Comparison of ENCODE assay signal across 16 mouse cellular contexts in the genomic region with DNA sequence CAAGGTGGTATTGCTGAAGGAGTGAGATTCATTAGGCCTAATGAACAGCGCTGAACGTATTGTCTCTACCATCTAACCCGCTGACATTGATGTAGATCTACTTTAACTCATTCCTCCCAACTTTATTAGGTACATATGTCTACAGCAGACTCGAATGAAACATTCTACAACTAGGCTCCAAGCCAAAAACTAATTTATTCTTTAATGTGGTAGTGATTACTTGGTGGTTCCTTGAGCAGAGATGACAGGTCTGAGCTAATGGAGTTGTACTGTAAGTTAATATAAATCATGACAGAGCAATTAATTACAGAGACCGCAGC.
DNase-seq lines count a peak whose midpoint lies in the region; ATAC-seq and TF ChIP-seq lines count a peak whose summit lies in the region.
"Had no signal": no experiment of that assay in that cellular context is flagged by ENCODE, and none has a peak within 500 bp of the region (broad histone marks: within the 10 kb centered on the region; RNA-seq: fewer than 3 reads in every experiment).

No protein-coding gene starts in this region.

- no peaks in the 10 kb centered on the region for H3K27me3 ChIP-seq in forebrain, embryonic 15.5 days
- no peaks in the 10 kb centered on the region for H3K27me3 ChIP-seq in forebrain, embryonic 10.5 days (ENCODE audit: poor library complexity, severe bottlenecking)
- peaks cover 41% of the 10 kb centered on the region for H3K27me3 ChIP-seq in embryonic facial prominence, embryonic 15.5 days
- H3K27me3 ChIP-seq in limb, embryonic 12.5 days = peaks cover 32% of the 10 kb centered on the region
- H3K27me3 ChIP-seq in kidney, embryonic 15.5 days = no peaks in the 10 kb centered on the region
- H3K27me3 ChIP-seq: liver, embryonic 15.5 days; neural tube, embryonic 15.5 days had no signal

- H3K4me2 ChIP-seq in forebrain, embryonic 15.5 days (replicated peaks) = no peak overlapping the region
- peak overlapping the region; percentile 39 for H3K4me2 ChIP-seq in embryonic facial prominence, embryonic 15.5 days (replicated peaks)
- H3K4me2 ChIP-seq in limb, embryonic 12.5 days = peak overlapping the region; percentile 15
- no peak overlapping the region for H3K4me2 ChIP-seq in kidney, embryonic 15.5 days
- H3K4me2 ChIP-seq: liver, embryonic 15.5 days had no signal

- peak; percentile 23; the same call in 1 of the 2 replicates for ATAC-seq in forebrain, embryonic 15.5 days (replicated peaks)
- no peak for ATAC-seq in embryonic facial prominence, embryonic 15.5 days (ENCODE audit: insufficient number of reproducible peaks, low FRiP score, low TSS enrichment, low read depth)
- no peak for ATAC-seq in limb, embryonic 12.5 days (ENCODE audit: insufficient number of reproducible peaks, insufficient read depth, low FRiP score, low TSS enrichment, low read depth)
- no peak for ATAC-seq in kidney, embryonic 15.5 days (replicated peaks; ENCODE audit: low FRiP score)
- ATAC-seq: intestine, embryonic 16.5 days had no signal

- no peaks in the 10 kb centered on the region for H3K36me3 ChIP-seq in forebrain, embryonic 15.5 days
- no peaks in the 10 kb centered on the region for H3K36me3 ChIP-seq in forebrain, embryonic 10.5 days (replicated peaks)
- no peaks in the 10 kb centered on the region for H3K36me3 ChIP-seq in embryonic facial prominence, embryonic 15.5 days
- no peaks in the 10 kb centered on the region for H3K36me3 ChIP-seq in limb, embryonic 12.5 days
- H3K36me3 ChIP-seq in kidney, embryonic 15.5 days = no peaks in the 10 kb centered on the region
- H3K36me3 ChIP-seq: liver, embryonic 15.5 days; neural tube, embryonic 15.5 days had no signal

- H3K9ac ChIP-seq in forebrain, embryonic 15.5 days (replicated peaks) = no peak overlapping the region
- H3K9ac ChIP-seq in embryonic facial prominence, embryonic 15.5 days = no peak overlapping the region
- H3K9ac ChIP-seq in limb, embryonic 12.5 days (replicated peaks) = no peak overlapping the region
- H3K9ac ChIP-seq in kidney, embryonic 15.5 days = no peak overlapping the region
- H3K9ac ChIP-seq: liver, embryonic 15.5 days; neural tube, embryonic 15.5 days had no signal

- DNase-seq in forebrain, embryonic 10.5 days (ENCODE audit: extremely low spot score, low spot score) = no peak
- DNase-seq in brain, embryonic 14.5 days (ENCODE audit: low read depth) = peak; percentile 73
- DNase-seq in layer of hippocampus, adult 9-10 months (ENCODE audit: low spot score) = no peak
- DNase-seq: adrenal gland, adult 8-10 months; cerebellum, adult 2 months; heart, postnatal 14 days; kidney, postnatal 10 days; lung, postnatal 36 days; thymus, adult 18-20 months had no signal

- H3K9me3 ChIP-seq in forebrain, embryonic 15.5 days = no peaks in the 10 kb centered on the region
- H3K9me3 ChIP-seq in forebrain, embryonic 10.5 days = no peaks in the 10 kb centered on the region
- no peaks in the 10 kb centered on the region for H3K9me3 ChIP-seq in embryonic facial prominence, embryonic 15.5 days (replicated peaks)
- H3K9me3 ChIP-seq in limb, embryonic 12.5 days = no peaks in the 10 kb centered on the region
- no peaks in the 10 kb centered on the region for H3K9me3 ChIP-seq in kidney, embryonic 15.5 days (replicated peaks)
- H3K9me3 ChIP-seq: liver, embryonic 15.5 days; neural tube, embryonic 15.5 days had no signal

- H3K4me3 ChIP-seq in forebrain, embryonic 15.5 days = no peak overlapping the region
- no peak overlapping the region for H3K4me3 ChIP-seq in forebrain, embryonic 10.5 days
- H3K4me3 ChIP-seq in embryonic facial prominence, embryonic 15.5 days (replicated peaks) = no peak overlapping the region
- no peak overlapping the region for H3K4me3 ChIP-seq in limb, embryonic 12.5 days (replicated peaks)
- no peak overlapping the region for H3K4me3 ChIP-seq in kidney, embryonic 15.5 days (replicated peaks)
- H3K4me3 ChIP-seq: liver, embryonic 15.5 days; neural tube, embryonic 15.5 days had no signal

- no peak for TF ChIP-seq POLR2A in brain, embryonic 14.5 days (IDR thresholded peaks at IDR 0.05; ENCODE audit: borderline replicate concordance, extremely low read depth, insufficient read depth, insufficient read length, poor library complexity, severe bottlenecking)

- TF ChIP-seq CTCF in brain, embryonic 14.5 days (IDR thresholded peaks at IDR 0.05; ENCODE audit: borderline replicate concordance, extremely low read depth, insufficient read depth, insufficient read length) = no peak

- WGBS in forebrain, embryonic 15.5 days = 32% methylated on average over 5 of the region's 5 CpGs
- 87% methylated on average over 5 of the region's 5 CpGs for WGBS in forebrain, embryonic 10.5 days
- WGBS in embryonic facial prominence, embryonic 15.5 days = 21% methylated on average over 5 of the region's 5 CpGs
- WGBS in limb, embryonic 12.5 days = 28% methylated on average over 5 of the region's 5 CpGs
- WGBS in kidney, embryonic 15.5 days = 62% methylated on average over 5 of the region's 5 CpGs

- H3K4me1 ChIP-seq in forebrain, embryonic 15.5 days = peaks cover 19% of the 10 kb centered on the region
- peaks cover 14% of the 10 kb centered on the region for H3K4me1 ChIP-seq in forebrain, embryonic 10.5 days
- peaks cover 15% of the 10 kb centered on the region for H3K4me1 ChIP-seq in embryonic facial prominence, embryonic 15.5 days
- H3K4me1 ChIP-seq in limb, embryonic 12.5 days (replicated peaks) = peaks cover 30% of the 10 kb centered on the region
- no peaks in the 10 kb centered on the region for H3K4me1 ChIP-seq in kidney, embryonic 15.5 days
- H3K4me1 ChIP-seq: liver, embryonic 15.5 days had no signal

- no peak overlapping the region for H3K27ac ChIP-seq in forebrain, embryonic 15.5 days (replicated peaks)
- no peak overlapping the region for H3K27ac ChIP-seq in forebrain, embryonic 10.5 days
- H3K27ac ChIP-seq in embryonic facial prominence, embryonic 15.5 days (replicated peaks) = no peak overlapping the region
- no peak overlapping the region for H3K27ac ChIP-seq in limb, embryonic 12.5 days
- H3K27ac ChIP-seq in kidney, embryonic 15.5 days = no peak overlapping the region
- H3K27ac ChIP-seq: liver, embryonic 15.5 days; neural tube, embryonic 15.5 days had no signal

Comparison
In these comparisons a context has a peak if more than half of its experiments do, and no peak if none do; other contexts are left out.
1. H3K4me2 ChIP-seq: peak in embryonic facial prominence, embryonic 15.5 days (single experiment) and limb, embryonic 12.5 days (single experiment); none in forebrain, embryonic 15.5 days (single experiment) and kidney, embryonic 15.5 days (single experiment).